Mouse (Mus musculus): Measurements from ENCODE around the gene Zfp777. TPM values are rescaled to one million over a fixed set of nuclear protein-coding genes. Genes with fewer than 3 reads are reported as not detected.

Gene Zfp777
- polyA plus RNA-seq, 1 experiment from 2014 or later = 1.5 TPM

Small RNA genes lying within 50 kb of the gene (microRNA-seq; reads per million reads assigned to microRNA genes)
- gene Gm24563 = not detected

Other genes starting within 250 kb of the Zfp777 start
- gene Pdia4, start 235.5 kb downstream of the Zfp777 start, polyA plus RNA-seq (2015; fragmentation: Nextera tagmentation; extraction: Ambion mirVana) = 132 and 136 TPM in 2 replicates
- 0.37 and 0.40 TPM in 2 replicates for gene Zfp786, start 218.0 kb downstream of the Zfp777 start, polyA plus RNA-seq (2015; fragmentation: Nextera tagmentation; extraction: Ambion mirVana)
- gene Zfp398, start 213.2 kb downstream of the Zfp777 start, polyA plus RNA-seq (2015; fragmentation: Nextera tagmentation; extraction: Ambion mirVana) = 1.6 and 1.9 TPM in 2 replicates
- gene Zfp282, start 171.7 kb downstream of the Zfp777 start, polyA plus RNA-seq (2015; fragmentation: Nextera tagmentation; extraction: Ambion mirVana) = 2.4 and 2.7 TPM in 2 replicates
- 5.6 and 6.0 TPM in 2 replicates for gene Zfp212, start 128.4 kb downstream of the Zfp777 start, polyA plus RNA-seq (2015; fragmentation: Nextera tagmentation; extraction: Ambion mirVana)
- 1.9 and 2.2 TPM in 2 replicates for gene Zfp956, start 95.5 kb downstream of the Zfp777 start, polyA plus RNA-seq (2015; fragmentation: Nextera tagmentation; extraction: Ambion mirVana)
- gene Zfp746, start 37.7 kb upstream of the Zfp777 start, polyA plus RNA-seq (2015; fragmentation: Nextera tagmentation; extraction: Ambion mirVana) = 2.1 and 2.4 TPM in 2 replicates

Data from liver, embryonic 16.5 days (tissue).